Mouse (Mus musculus) ZHBTc4 (cell line): ENCODE results near the gene Cyp2d10.
"Not testable (repeated sequence)": the region's sequence is repeated elsewhere in the genome, so short reads cannot be mapped to it uniquely, and the experiment has no call there.

ENCODE experiments used
- DNase-seq: peaks from one replicate; pipeline ENCODE4 v3.0.0-alpha.2; 2011; ENCODE audit warnings: low read depth, low spot score

The Cyp2d10 gene

GRCm38 (mm10) chr15:82401516-82401915 lies 5.5 kb downstream of the Cyp2d10 start:
- no peak for DNase-seq

- not testable (repeated sequence) for DNase-seq
Observed at GRCm38 (mm10) chr15:82395955-82396354, 11.0 kb downstream of the Cyp2d10 start.

DNA sequence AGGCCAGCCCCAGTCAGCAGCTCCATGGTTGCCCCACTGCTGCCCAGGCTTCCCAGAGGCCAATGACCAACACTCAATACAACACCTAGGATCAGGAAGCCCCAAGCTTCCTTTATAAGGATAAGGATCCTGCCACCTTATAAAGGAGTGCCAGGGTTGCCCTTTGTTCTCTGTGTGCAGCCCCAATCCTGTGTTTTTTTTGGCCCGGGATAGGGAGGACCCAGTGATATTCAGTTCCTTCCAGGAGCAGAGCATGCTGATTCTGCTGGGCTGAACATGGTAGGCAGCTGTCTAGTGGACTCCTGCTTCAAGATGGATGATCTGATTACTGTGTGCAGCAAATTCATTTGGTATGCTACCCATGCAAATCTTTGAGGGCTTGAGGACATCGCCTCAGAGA lies 13.1 kb downstream of the Cyp2d10 start, which contains the start of gene Cyp2d11:
Cyp2d11 (minus strand) TSS at position 101 of the 400 bp plus-strand sequence.
- DNase-seq = not testable (repeated sequence)

GRCm38 (mm10) chr15:82389916-82390315 lies 17.1 kb downstream of the Cyp2d10 start:
- not testable (repeated sequence) for DNase-seq

GRCm38 (mm10) chr15:82385729-82386128 lies 21.3 kb downstream of the Cyp2d10 start:
- no peak for DNase-seq

DNA sequence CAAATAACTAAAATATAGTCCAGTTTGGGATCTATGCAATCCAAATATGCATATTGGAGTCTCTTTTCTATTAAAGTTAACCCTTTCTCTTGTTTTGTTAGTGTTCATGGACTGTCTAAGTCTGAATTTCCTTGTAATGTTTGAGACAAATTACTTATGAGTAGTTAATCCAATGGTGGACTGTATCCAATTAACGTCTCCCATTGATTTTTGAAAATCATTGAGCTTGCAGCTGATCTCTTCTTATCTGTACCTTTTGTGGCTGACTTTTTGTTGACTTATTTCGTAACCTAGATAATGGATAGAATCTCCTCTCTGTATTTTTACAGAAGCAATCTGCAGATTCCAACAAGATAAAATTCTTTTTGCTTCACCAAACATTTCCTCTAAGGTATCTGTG lies 24.6 kb downstream of the Cyp2d10 start:
- no peak for DNase-seq

- DNase-seq = no peak
Observed at GRCm38 (mm10) chr15:82380714-82381062, 26.3 kb downstream of the Cyp2d10 start.

- peak; percentile 43 for DNase-seq
Observed at GRCm38 (mm10) chr15:82379871-82380713, 26.9 kb downstream of the Cyp2d10 start, which contains the start of gene Cyp2d22. Gene Cyp2d22 (minus strand): TSS chr15:82380260.

GRCm38 (mm10) chr15:82379511-82379870 lies 27.5 kb downstream of the Cyp2d10 start:
- no peak for DNase-seq

GRCm38 (mm10) chr15:82378261-82379180 lies 28.5 kb downstream of the Cyp2d10 start:
- DNase-seq = no peak

- no peak for DNase-seq
Observed at GRCm38 (mm10) chr15:82377701-82378100, 29.3 kb downstream of the Cyp2d10 start.

- DNase-seq = no peak
Observed at GRCm38 (mm10) chr15:82376393-82377138, 30.4 kb downstream of the Cyp2d10 start.

DNA sequence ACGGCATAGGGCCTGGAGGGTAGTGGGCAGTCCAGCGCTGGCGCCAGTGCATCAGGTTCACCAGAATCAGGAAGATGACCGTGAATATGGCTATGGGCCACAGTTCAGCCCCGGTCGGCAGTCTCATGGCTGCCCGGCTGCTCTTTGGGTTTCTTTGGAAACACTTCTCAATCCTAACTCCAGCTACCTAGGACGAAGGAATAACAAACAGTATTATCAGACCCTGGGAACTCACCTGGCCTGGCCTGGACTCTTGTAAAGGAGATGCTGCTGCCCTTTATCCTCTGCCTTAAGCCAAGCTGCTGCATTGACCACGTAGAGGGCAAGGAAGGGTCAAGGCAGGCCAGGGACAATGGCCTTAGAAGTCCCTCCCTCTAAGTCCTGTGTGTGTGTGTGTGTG lies 31.1 kb downstream of the Cyp2d10 start:
- no peak for DNase-seq

DNA sequence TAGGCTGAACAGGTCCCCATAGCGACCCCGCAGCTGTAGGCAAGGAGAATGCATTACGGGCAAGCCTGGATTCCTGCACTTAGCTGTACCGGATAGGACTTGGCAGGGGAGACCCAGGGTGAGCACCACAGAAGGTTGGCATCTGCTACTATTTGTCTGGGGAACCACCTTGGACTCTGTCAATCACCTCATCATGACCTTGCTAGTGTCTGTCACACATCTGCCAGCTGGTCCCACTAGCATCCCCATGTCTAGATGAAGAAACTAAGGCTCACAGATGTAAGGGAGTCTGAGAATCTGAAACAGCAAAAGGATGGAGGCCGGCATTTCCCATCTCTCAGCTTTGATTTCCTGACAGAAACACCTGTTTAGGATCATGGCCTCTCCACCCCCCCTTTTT lies 32.6 kb downstream of the Cyp2d10 start:
- no peak for DNase-seq

GRCm38 (mm10) chr15:82372991-82373390 lies 34.0 kb downstream of the Cyp2d10 start:
- DNase-seq = no peak

DNA sequence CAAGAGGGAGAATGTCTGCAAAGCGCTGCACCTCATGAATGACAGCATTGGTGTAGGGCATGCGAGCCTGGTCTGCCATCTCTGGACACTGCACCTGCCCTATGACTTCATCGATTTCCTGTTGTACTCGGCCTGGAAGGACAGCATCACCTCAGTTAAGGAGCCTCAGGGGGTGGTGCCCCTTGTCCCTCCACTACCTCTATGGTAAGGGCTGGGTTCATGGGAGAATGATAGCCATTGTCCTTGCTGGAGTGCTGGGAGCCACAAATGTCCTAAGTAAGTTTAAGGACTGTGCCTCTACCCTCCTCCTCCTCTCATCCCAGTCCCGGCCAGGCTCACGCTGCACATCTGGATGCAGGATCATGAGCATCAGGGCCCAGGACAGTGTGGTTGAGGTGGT lies 34.5 kb downstream of the Cyp2d10 start:
- DNase-seq = no peak

DNA sequence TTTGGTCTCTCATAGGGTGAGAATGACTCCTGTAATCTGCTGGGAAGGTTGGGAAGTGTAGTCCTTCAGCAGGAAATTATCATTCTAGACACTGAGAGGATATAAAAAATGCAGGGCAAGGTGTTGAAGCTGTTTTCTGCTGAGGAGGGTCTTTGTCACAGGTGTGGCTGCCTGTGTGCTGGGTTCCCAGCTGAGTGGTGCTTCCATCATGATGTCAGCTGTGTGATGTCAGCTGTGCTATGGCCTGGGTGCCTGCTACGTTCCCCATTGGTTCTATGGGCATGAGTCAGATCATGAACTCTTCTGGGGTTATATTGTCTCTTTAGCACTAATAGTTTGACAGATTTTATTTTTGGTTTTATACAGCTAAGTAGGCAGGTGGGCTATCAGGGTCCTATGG lies 38.1 kb downstream of the Cyp2d10 start:
- DNase-seq = no peak

GRCm38 (mm10) chr15:82368146-82368545 lies 38.8 kb downstream of the Cyp2d10 start:
- DNase-seq = no peak

DNA sequence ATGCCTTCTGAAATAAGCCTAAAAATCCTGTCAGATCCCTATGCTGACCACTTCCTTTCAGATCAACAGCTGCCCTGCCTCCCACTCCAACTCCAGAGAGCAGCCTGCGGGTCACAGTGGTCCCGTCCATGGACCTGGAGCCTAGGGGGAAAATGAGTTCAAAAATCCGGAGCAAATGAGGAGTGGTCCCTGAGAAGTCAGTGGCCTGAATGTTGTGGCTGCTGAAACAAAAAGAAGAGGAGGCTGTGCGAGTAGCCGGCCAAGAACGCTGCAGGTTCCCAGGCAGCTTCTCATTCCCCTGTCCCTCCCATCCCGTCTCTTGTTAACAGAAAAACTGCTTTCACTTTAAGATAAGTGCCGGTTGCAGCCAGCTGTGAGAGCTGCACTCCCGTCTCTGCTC lies 42.4 kb downstream of the Cyp2d10 start:
- DNase-seq = not testable (repeated sequence)

DNA sequence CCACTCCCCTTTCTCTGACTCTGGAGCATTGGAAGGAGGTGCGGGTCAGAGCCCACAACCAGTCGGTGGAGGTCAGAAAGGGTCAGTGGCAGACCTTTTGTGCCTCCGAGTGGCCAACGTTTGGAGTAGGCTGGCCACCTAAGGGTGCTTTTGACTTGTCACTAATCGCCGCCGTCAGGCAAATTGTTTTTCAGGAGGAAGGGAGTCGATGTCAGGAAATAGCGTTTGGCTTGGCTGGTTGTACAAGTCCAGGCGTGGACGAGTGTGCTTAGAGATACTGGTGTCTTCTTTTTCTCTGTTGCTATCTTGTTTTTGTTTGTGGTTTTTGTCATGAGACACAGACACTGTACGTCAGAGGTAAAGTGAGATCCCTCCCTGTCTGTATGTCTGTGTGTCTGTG lies 43.2 kb downstream of the Cyp2d10 start:
- not testable (repeated sequence) for DNase-seq

DNA sequence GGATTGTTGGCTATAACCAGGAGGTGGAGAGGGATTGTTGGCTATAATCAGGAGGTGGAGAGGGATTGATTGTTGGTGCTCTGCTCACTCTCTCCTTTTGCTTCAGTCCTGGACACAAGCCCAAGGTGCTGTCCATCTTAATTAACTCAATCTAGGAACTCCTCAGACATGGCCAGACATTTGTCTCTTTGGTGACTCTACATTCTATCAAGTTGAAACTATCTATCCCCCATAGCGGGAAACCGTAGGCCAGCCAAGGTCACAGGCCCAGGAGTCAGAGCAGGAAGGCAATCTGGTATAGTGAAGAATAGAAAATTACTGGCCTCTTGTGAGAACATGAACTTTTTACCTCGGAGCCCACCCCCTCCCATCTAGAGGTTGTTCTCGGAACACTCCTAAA lies 44.8 kb downstream of the Cyp2d10 start:
- no peak for DNase-seq
